Mouse (Mus musculus): ENCODE data around the gene Ugt2a3.
"Not testable (repeated sequence)": the region's sequence is repeated elsewhere in the genome, so short reads cannot be mapped to it uniquely, and the experiment has no call there.

Gene Ugt2a3

DNA sequence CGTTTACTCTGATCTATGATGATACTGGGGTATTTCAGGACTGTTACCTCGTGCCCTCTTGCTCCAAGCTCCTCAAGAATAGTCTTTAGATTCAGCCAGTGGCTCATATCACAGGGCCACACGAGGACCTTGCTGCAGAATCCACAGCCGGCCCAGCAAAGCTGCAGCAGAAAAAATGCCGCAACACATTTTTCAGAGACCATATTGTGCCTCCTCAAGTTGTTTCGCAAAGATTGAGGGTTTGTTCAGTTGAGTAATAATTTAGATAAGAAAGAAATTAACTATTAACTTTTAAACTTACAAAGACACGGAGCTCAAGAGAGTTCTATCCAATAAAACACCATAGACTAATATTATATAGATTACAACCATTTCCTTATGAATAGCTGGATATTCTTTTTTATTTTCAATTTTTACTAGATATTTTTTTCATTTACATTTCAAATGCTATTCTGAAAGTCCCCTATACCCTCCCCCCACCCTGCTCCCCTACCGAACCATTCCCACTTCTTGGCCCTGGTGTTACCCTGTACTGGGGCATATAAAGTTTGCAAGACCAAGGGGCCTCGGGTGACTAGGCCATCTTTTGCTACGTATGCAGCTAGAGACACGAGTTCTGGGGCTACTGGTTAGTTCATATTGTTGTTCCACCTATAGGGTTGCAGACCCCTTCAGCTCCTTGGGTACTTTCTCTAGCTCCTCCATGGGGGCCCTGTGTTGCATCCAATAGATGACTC, at the start of gene Ugt2a3:
Ugt2a3 (minus strand) TSS at position 235 of the 737 bp plus-strand sequence.
- DNase-seq (ENCODE audit: low read depth, low spot score): no peak

DNA sequence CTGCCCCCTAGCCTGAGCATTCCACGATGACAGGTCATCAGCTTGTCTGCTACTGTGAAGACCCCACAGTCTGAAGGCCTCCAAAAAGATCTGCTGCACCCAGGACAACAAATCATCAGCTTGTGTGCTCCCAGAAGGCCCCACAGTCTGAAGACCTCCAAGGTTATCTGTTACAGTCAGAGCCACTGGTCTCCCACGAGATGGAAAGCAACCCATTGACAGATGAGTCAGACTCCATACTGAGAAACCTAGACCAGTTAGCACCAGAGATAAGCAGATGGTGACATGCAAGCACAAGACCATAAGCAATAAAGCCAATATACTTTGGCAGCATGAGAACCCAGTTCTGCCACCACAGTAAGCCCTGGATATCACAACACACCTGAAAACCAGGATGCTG, 43.2 kb upstream of the Ugt2a3 start:
- DNase-seq (ENCODE audit: low read depth, low spot score): no peak

DNA sequence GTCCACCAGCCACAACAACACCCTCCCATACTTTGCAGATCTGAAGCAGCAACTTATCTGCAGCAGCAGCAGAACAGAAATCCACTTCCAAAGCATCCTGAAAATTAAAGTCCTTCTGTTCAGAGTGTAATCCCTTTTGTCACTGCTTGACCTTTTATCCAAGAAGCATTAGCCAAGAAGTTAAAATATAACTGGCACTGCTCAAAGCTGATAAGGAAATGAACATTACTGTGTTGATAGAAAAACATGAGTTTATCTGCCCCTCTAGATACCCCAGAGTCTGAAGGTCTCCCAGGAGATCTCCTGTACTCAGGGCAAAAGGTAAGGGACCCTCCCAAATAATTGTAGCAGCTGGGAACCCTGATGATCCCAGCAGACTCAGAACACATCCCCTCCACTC, 42.8 kb upstream of the Ugt2a3 start:
- DNase-seq (ENCODE audit: low read depth, low spot score): no peak

DNA sequence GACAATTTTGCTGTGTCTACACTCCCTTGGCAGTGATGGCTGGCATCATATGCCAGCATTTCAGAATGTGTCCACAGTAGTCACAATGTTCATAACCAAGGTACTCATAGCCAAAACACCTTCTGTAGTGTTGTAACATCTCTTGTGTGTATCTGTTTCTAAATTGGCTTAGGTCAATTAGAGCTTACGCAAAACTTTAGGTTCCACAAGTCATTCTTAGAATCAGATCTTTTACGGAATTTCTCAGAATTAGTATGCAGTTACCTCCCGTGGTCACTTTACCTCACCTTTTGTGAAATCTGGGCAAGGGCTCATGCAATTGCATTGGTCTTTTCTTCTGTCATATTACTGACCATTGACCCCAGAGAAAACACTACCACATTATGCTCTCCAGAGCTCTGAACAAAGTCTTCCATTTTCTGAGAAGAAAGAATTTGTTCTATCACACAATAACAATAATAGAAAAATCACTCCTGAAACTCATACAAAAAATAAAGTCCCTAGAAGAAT, 38.9 kb upstream of the Ugt2a3 start:
- DNase-seq (ENCODE audit: low read depth, low spot score): no peak

DNA sequence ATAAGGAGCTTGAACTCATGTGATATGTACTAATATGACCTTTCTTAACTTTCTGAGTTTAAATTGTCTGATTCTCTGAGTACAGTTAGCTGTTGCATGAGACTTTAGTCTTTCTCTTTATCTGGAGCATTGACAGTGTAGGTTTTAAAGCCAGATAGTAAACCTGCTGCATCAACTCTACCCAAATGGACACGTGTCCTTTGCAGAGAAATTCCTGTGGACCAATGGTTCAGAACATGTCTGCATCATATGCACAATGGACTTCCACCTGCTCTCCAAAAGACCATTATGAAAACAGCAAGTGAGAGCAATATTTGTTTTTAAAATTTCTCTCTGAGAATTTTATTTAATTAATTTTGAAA, 36.5 kb upstream of the Ugt2a3 start:
- no peak for DNase-seq (ENCODE audit: low read depth, low spot score)

DNA sequence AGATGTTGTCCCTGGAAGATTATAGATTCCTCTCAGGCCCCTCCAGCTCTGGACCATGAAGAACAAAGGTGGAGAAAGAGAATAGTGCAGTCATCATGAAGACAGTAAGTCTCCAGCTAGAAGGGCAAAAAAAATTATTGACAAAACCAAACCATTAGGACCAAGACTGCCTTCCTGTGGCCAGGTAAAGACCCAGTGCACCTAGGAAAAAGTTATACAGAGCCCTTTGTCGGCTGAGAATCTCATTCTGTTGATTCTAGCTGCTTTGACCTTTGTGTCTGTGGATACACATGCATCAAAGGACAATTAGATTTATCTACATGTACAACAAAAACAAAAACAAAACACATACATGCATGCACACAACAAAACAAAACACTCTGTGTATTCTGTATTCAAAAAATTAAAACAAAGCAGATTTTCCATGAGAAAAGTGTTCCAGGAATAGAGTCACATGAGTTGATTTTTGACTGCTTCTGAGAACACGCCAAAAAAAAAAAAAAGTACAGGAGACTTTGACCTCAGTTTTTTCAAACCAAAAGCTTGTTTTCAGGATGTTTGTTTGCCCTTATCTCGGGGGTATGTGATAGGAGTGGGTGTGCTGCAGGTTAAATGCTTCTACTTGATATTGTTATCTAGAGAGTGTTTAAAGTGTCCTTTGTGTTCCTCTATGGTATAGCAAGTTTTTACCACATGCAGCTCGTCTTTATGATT, 36.0 kb upstream of the Ugt2a3 start:
- not testable (repeated sequence) for DNase-seq (ENCODE audit: low read depth, low spot score)

DNA sequence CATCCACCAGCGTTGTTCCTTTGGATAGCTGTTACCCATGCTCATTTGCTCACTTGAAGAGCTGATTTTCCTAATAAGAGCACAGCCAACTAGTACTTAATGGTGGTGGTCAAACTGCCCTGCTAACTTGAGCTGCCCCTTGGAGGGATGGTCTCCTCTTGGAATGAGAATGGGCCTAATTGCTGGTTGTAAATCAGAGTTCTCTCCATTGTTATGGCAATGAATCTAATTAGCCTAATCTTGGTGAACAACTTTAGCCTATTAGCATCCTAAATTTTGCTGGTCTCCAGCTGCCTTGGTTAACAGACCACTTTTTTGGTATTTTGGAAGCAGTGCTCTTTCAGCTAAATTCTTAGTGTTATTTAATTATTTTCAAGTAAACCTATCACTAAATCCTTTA, 13.4 kb upstream of the Ugt2a3 start:
- peak; percentile 65 for DNase-seq (ENCODE audit: low read depth, low spot score)

DNA sequence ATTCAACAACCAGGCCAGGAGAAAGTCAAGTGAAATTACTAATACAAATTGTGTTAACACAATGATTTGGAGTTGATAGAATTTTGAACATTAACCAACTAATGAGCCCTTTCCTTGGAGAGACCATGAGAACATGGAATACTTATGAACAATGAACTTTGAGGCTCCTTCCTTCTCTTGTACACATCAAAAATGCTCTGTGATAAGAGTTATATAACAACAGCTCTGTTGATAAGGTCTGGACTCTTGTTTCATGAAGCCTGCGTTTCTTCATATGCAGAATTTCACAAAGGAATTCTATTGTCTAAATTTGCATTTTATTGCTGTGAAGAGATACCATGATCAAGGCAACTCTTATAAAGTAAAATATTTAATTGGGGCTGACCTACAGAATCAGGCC, 12.2 kb upstream of the Ugt2a3 start:
- not testable (repeated sequence) for DNase-seq (ENCODE audit: low read depth, low spot score)

DNA sequence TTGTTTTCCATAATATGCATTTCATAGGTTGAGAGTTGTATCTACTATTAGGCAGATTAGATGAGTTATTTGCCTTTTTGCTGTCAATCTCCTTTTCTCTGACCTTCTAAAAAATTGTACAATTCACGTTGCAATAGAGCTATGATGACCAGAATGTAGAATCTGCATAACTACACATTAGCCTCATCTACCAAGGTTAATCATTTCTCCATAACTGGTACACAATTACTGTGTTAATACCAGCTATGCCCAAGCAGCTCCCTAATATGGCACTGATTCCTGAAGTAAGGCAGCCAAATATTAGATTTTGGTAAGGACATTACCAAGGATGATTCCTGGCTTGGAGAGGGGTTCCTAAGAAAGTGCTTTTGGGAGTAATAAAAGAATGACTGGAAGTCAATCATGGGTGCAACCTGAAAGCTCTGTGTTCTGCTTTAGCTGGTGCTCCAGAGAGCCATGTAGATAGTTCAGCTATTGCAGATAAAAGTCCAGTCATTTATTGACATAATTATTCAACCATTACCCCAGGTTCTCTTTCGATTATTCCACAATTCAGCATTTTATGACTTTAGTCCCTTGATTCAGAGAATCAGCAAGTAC, 10.6 kb upstream of the Ugt2a3 start:
- DNase-seq (ENCODE audit: low read depth, low spot score): not testable (repeated sequence)

DNA sequence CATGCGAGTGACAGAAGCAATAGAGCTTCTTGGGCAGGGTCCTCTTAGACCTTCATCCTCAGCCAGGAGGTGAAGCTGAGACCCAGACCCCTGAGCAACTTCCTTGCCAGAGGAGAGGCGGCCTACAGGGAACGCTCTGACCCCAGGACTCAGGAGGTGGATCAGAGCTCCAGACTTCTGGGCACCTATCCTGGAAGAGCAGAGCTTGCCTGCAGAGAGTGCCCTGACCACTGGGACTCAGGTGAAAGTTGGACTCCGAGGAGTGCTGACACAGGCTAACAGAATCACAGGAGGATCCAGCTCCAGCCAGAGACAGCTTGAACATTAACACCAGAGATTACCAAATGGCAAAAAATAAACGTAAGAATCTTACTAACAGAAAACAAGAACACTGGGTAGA, 3.5 kb upstream of the Ugt2a3 start:
- no peak for DNase-seq (ENCODE audit: low read depth, low spot score)

DNA sequence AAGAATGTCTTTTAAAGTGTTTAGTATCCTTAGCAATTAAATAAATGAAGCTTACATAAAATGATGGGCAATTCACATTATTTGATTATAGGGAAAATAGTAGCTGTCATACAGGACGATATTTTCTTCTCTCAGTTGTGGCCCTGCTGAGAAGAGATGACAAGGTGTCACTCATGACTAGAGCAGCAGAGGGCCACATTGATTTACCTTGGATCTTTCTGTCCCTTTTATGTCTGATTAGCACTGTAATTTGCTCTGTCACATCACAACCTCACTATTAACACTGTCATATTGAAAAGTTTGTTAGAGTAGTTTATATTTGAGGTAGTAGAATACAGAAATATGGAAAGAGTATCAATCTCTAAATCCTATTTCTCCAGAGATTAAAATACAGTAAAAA, 1.8 kb downstream of the Ugt2a3 start:
- no peak for DNase-seq (ENCODE audit: low read depth, low spot score)

DNA sequence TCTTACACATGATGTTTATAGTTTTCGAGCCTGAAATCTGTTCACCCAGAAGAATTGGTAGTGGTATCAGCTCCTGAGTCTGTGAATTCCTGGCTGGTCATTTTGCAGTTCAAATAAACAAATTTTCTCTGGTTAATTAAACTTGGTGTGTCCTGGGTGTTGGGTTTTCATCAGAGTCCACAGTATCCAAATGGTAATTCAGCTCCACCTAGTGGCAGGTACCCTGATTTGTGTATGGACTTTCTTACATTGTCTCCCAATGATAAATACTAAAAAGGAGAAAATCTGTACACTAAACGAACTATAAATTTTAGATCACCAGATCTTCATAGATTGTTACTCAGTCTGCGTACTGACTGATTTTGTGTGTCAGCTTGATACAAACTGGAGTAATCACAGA, 3.4 kb downstream of the Ugt2a3 start:
- peak; percentile 33 for DNase-seq (ENCODE audit: low read depth, low spot score)

DNA sequence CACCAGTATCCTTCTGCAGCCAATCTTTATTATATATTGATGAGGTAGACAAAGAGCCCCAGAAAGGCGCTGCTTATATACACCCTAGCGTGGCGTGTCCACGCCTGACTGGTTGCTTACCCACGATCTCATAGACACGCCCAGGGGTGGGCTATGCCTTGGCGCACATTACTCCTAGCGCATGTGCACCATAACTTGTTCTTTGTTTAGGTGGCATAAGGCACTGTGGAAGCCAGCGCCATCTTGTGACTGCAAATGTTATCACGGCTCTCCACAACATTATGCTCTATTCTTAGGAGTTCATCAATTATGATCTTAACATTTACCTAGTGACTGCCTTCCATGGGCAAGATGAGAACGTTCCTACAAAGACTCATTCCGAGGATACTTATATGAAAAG, 25.6 kb downstream of the Ugt2a3 start:
- DNase-seq (ENCODE audit: low read depth, low spot score): peak; percentile 35

DNA sequence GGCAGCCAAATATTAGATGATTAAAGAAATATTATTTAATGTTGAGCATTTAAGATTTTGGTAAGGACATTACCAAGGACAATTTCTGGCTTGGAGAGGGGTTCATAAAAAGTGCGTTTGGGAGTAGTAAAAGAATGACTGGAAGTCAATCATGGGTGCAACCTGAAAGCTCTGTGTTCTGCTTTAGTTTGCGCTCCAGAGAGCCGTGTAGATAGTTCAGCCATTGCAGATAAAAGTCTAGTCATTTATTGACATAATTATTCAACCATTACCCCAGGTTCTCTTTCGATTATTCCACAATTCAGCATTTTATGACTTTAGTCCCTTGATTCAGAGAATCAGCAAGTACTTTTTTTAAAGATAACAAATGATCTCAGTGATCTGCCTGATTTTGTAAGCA, 50.8 kb downstream of the Ugt2a3 start:
- not testable (repeated sequence) for DNase-seq (ENCODE audit: low read depth, low spot score)

DNA sequence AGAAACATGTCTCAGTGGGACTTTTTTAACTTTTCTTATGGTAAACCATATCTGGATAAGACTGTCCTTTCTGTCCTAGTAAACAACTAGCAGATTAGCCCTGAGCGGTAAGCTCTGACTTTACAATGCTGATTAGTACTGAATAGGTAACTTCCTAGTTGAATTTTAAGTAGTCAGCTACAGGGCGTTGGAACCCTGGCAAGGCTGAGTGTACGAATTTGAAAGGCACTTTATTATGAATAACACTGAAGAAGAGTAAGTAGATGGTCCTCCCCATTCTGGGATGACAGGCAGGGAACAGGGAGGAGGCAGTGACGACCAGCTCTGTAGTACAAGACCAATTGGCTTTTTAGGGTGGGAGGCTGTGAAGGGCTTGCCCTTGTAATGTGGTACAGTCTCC, 61.0 kb downstream of the Ugt2a3 start:
- DNase-seq (ENCODE audit: low read depth, low spot score): peak; percentile 3

DNA sequence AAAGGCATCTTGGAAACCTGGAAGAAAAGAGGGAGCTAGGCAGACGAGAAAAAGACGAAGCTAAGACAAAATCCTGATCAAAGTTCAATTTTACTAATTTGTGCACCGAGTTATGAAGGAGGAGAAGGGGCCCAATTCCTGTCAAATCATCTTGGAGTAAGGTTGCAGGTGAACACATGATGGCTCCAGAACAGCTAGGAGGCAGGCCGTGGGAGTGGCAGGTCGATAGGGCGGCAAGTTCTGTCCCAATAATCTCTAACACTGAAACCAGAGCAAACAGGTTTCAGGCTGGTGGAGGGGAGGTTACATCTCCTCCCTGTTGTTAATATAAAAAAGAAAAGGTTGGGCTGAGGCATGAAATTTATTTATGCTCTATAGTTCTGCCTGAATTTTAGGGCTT, 61.4 kb downstream of the Ugt2a3 start:
- no peak for DNase-seq (ENCODE audit: low read depth, low spot score)

Data from ZHBTc4 (cell line).